Mouse (Mus musculus) layer of hippocampus, adult 2 months (tissue): ENCODE results near the gene Fdx1l. TPM values are rescaled to one million over a fixed set of nuclear protein-coding genes. Genes with fewer than 3 reads are reported as not detected.

Experiments
- DNase-seq, 2 experiments: peaks; one replicate each; pipeline ENCODE4 v3.0.0; 2022; ENCODE audit warnings: low spot score in 2 of 2
- H3K27ac ChIP-seq: fragments of 200-600 bp; 2 replicates; pipeline ENCODE4 v1.8.1; 2022
- H3K4me3 ChIP-seq: fragments of 200-600 bp; 2 replicates; pipeline ENCODE4 v1.8.1; 2022; ENCODE audit warnings: mild to moderate bottlenecking
- CTCF ChIP-seq: fragments of 200-600 bp; conservative IDR thresholded peaks from 2 replicates; pipeline ENCODE4 v1.8.1; 2022; ENCODE audit warnings: antibody characterized with exemption, mild to moderate bottlenecking, moderate library complexity
- microRNA-seq, 2 experiments: library from miRNA; unstranded; fragments of <30 nt; microRNA quantifications; one replicate each; pipeline ENCODE4 v1.2.0; 2021
- total RNA-seq, 2 experiments: library from RNA; stranded (reverse); gene quantifications; 2 replicates each; pipeline ENCODE4 v1.2.3; 2021

The Fdx1l gene
- total RNA-seq, 2 experiments from 2014 or later, result 61.1 to 62.0 TPM

GRCm38 (mm10) chr9:21030055-21030600, 43.3 kb downstream of the Fdx1l start:
- H3K27ac ChIP-seq, result peak overlapping the region; percentile 46; the same call in 1 of the 2 replicates
- TF ChIP-seq CTCF, result no peak

GRCm38 (mm10) chr9:21029291-21030054, 43.9 kb downstream of the Fdx1l start, which contains the start of gene Icam4:
Icam4 (plus strand) TSS chr9:21029373.
- H3K4me3 ChIP-seq, result peak within 1 kb of the TSS; percentile 44
- TF ChIP-seq CTCF, result peak; percentile 96
- H3K27ac ChIP-seq, result peak within 1 kb of the TSS; percentile 46; the same call in 1 of the 2 replicates
- peak in 1 of 2 experiments; percentile 81 for DNase-seq

More at GRCm38 (mm10) chr9:21030055-21030600, 43.3 kb downstream of the Fdx1l start:
- H3K4me3 ChIP-seq, result peak overlapping the region; percentile 84
- no peak for DNase-seq

- DNase-seq, result no peak
- no peak overlapping the region for H3K4me3 ChIP-seq
- no peak overlapping the region for H3K27ac ChIP-seq
- TF ChIP-seq CTCF, result no peak
These were observed 44.8 kb downstream of the Fdx1l start for GRCm38 (mm10) chr9:21028560-21029110.

- H3K27ac ChIP-seq, result no peak overlapping the region
These were observed 45.6 kb downstream of the Fdx1l start for GRCm38 (mm10) chr9:21027774-21028290.

GRCm38 (mm10) chr9:21026849-21027248, 46.6 kb downstream of the Fdx1l start:
- no peak for DNase-seq
- TF ChIP-seq CTCF, result no peak
- H3K4me3 ChIP-seq, result no peak overlapping the region
- H3K27ac ChIP-seq, result no peak overlapping the region

More at GRCm38 (mm10) chr9:21027774-21028290, 45.6 kb downstream of the Fdx1l start:
- DNase-seq, result no peak
- H3K4me3 ChIP-seq, result no peak overlapping the region
- TF ChIP-seq CTCF, result no peak

GRCm38 (mm10) chr9:21025258-21025810, 48.1 kb downstream of the Fdx1l start:
- no peak for DNase-seq
- Histone ChIP-seq H3K4me3 (no peak overlapping the region), H3K27ac (no peak overlapping the region)
- TF ChIP-seq CTCF, result no peak

GRCm38 (mm10) chr9:21022726-21023125, 50.7 kb downstream of the Fdx1l start:
- Histone ChIP-seq H3K4me3 (no peak overlapping the region), H3K27ac (no peak overlapping the region)
- DNase-seq, result no peak
- no peak for TF ChIP-seq CTCF

- TF ChIP-seq CTCF, result no peak
- no peak overlapping the region for H3K4me3 ChIP-seq
These were observed 51.1 kb downstream of the Fdx1l start for GRCm38 (mm10) chr9:21022288-21022687.

GRCm38 (mm10) chr9:21021363-21021762, 52.1 kb downstream of the Fdx1l start:
- H3K4me3 ChIP-seq, result no peak overlapping the region
- TF ChIP-seq CTCF, result no peak
- DNase-seq, result no peak
- no peak overlapping the region for H3K27ac ChIP-seq

More at GRCm38 (mm10) chr9:21022288-21022687, 51.1 kb downstream of the Fdx1l start:
- no peak for DNase-seq
- H3K27ac ChIP-seq, result no peak overlapping the region

- no peak for TF ChIP-seq CTCF
- H3K4me3 ChIP-seq, result no peak overlapping the region
- H3K27ac ChIP-seq, result no peak overlapping the region
- no peak for DNase-seq
These were observed 54.8 kb downstream of the Fdx1l start for GRCm38 (mm10) chr9:21018600-21018999.

Small RNAs within 50 kb of the gene (microRNA-seq; reads per million reads assigned to microRNA genes)
- gene Mir1900 (0 reads per million in 2 experiments), gene Mir7082 (0.64 to 1.5 reads per million in 2 experiments)

Other genes starting within 250 kb of the Fdx1l start
- gene A230050P20Rik, start 205.0 kb downstream of the Fdx1l start, total RNA-seq, result 10 to 100 TPM; 77.6 to 85.9 TPM
- gene Angptl6, start 193.9 kb downstream of the Fdx1l start, total RNA-seq, result 10 to 100 TPM in 1 of 2 experiments, 1 to 10 TPM in 1; 8.9 to 10.3 TPM
- gene Ppan, start 185.4 kb downstream of the Fdx1l start, total RNA-seq, result 10 to 100 TPM; 27.5 to 27.6 TPM
- 100 to 1,000 TPM; 122 to 131 TPM for gene Eif3g, start 175.0 kb downstream of the Fdx1l start, total RNA-seq
- gene Dnmt1, start 113.7 kb downstream of the Fdx1l start, total RNA-seq, result 10 to 100 TPM; 34.5 to 36.2 TPM
- gene S1pr2, start 96.8 kb downstream of the Fdx1l start, total RNA-seq, result 1 to 10 TPM; 1.1 to 1.6 TPM
- 10 to 100 TPM; 63.8 to 64.6 TPM for gene Mrpl4, start 70.9 kb downstream of the Fdx1l start, total RNA-seq
- gene Icam1, start 57.6 kb downstream of the Fdx1l start, total RNA-seq, result 1 to 10 TPM; 2.6 to 2.8 TPM
- under 1 TPM; 0.83 to 0.84 TPM for gene Icam4, start 44.2 kb downstream of the Fdx1l start, total RNA-seq
- 100 to 1,000 TPM; 363 to 382 TPM for gene Icam5, start 41.5 kb downstream of the Fdx1l start, total RNA-seq
- gene Zglp1, start 6.5 kb downstream of the Fdx1l start, total RNA-seq, result under 1 TPM in 1 of 2 experiments, not detected in 1; 0.71 TPM
- 1 to 10 TPM in 1 of 2 experiments, under 1 TPM in 1; 0.74 to 2.7 TPM for gene Gm49373, start 518 bp downstream of the Fdx1l start, total RNA-seq
- 1 to 10 TPM; 2.9 to 3.8 TPM for gene Gm38431, start 18.4 kb upstream of the Fdx1l start, total RNA-seq
- gene Raver1, start 18.4 kb upstream of the Fdx1l start, total RNA-seq, result 10 to 100 TPM; 34.5 to 36.5 TPM
- 10 to 100 TPM; 16.8 to 21.5 TPM for gene Tyk2, start 57.6 kb upstream of the Fdx1l start, total RNA-seq
- 100 to 1,000 TPM; 144 to 150 TPM for gene Cdc37, start 76.4 kb upstream of the Fdx1l start, total RNA-seq
- 10 to 100 TPM; 86.6 to 89.3 TPM for gene Pde4a, start 92.1 kb upstream of the Fdx1l start, total RNA-seq
- gene Keap1, start 165.7 kb upstream of the Fdx1l start, total RNA-seq, result 10 to 100 TPM; 56.7 to 60.6 TPM
- 10 to 100 TPM; 10.6 to 10.9 TPM for gene S1pr5, start 174.8 kb upstream of the Fdx1l start, total RNA-seq
- 10 to 100 TPM; 39.8 to 40.2 TPM for gene Atg4d, start 191.7 kb upstream of the Fdx1l start, total RNA-seq
- gene Kri1, start 214.4 kb upstream of the Fdx1l start, total RNA-seq, result 10 to 100 TPM; 45.1 to 46.6 TPM
- 10 to 100 TPM; 53.7 to 54.4 TPM for gene Cdkn2d, start 217.8 kb upstream of the Fdx1l start, total RNA-seq
- gene Ap1m2, start 238.7 kb upstream of the Fdx1l start, total RNA-seq, result under 1 TPM; 0.41 to 0.76 TPM
- gene Slc44a2, start 247.1 kb upstream of the Fdx1l start, total RNA-seq, result 10 to 100 TPM; 50.7 to 52.6 TPM